Mouse (Mus musculus) midbrain, embryonic 15.5 days (tissue): ENCODE data around the gene Olfr649. TPM values are rescaled to one million over a fixed set of nuclear protein-coding genes. Genes with fewer than 3 reads are reported as not detected.
A peak's percentile ranks its signal among the peaks of the same experiment; 100 is the strongest.

Source experiments
- ATAC-seq: fragments of 200-750 bp; cut with Nextera tagmentation; replicated peaks from 2 replicates; pipeline ENCODE4 v1.8.0; 2017; ENCODE audit warnings: moderate TSS enrichment
- H3K27ac ChIP-seq: fragments of 300-500 bp; sonication (generic); 2 replicates; pipeline ENCODE4 v1.5.1; 2015; ENCODE audit warnings: mild to moderate bottlenecking, inconsistent platforms
- H3K27me3 ChIP-seq: fragments of 300-500 bp; sonication (generic); replicated peaks from 2 replicates; pipeline ENCODE4 v1.6.1; 2015; ENCODE audit warnings: inconsistent platforms
- H3K36me3 ChIP-seq: fragments of 300-500 bp; sonication (generic); replicated peaks from 2 replicates; pipeline ENCODE4 v1.6.1; 2015; ENCODE audit warnings: inconsistent platforms
- H3K4me1 ChIP-seq: fragments of 300-500 bp; sonication (generic); 2 replicates; pipeline ENCODE4 v1.6.1; 2015; ENCODE audit warnings: inconsistent platforms
- H3K4me2 ChIP-seq: fragments of 300-500 bp; sonication (generic); 2 replicates; pipeline ENCODE4 v1.6.1; 2015; ENCODE audit warnings: inconsistent platforms, mild to moderate bottlenecking, moderate library complexity
- H3K4me3 ChIP-seq: fragments of 300-500 bp; sonication (generic); 2 replicates; pipeline ENCODE4 v1.5.1; 2015; ENCODE audit warnings: mild to moderate bottlenecking, inconsistent platforms
- H3K9ac ChIP-seq: fragments of 300-500 bp; sonication (generic); 2 replicates; pipeline ENCODE4 v1.6.1; 2015; ENCODE audit warnings: mild to moderate bottlenecking, inconsistent platforms
- H3K9me3 ChIP-seq: fragments of 300-500 bp; sonication (generic); 2 replicates; pipeline ENCODE4 v1.6.1; 2016; ENCODE audit warnings: inconsistent platforms
- WGBS: fragments of 180-500 bp; shearing (Covaris S2); methylation state at CpG from one replicate; pipeline ENCODE4 v1.1.7; 2015; ENCODE audit warnings: mixed read lengths; 5-methylcytosine and 5-hydroxymethylcytosine counted together
- polyA plus RNA-seq: library from polyadenylated mRNA; unstranded; fragments of >200 nt; fragmentation: Nextera tagmentation; extraction: Ambion mirVana; gene quantifications from 2 replicates; pipeline ENCODE4 v1.2.1, GENCODE M21; 2015

The Olfr649 gene
- not detected in 2 replicates for polyA plus RNA-seq

DNA sequence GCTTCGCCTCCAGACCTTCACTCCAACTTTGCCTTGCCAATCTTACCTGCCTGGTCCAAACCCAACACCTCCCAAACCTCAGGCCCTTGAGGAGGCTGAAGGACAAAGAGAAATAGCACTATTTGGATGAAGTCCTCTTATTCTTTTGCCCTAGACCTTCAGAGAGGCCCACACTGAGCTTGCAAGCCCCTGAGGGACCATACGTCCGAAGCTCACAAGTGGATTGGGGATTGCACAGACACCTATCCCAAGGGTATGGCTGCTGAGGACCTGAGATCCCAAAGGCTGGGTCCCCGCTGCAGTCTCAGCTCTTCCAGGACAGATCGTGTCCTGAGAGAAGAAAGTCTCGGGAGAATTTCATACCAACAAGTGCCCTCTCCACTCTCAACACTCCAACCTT, at the start of gene Olfr649:
Gene Olfr649 (minus strand): TSS at position 101 of the 400 bp plus-strand sequence.
- no peak for ATAC-seq
- Histone ChIP-seq H3K27me3 (no peaks in the 10 kb centered on the region), H3K4me3 (no peak within 1 kb of the TSS), H3K4me1 (no peaks in the 10 kb centered on the region), H3K36me3 (no peaks in the 10 kb centered on the region), H3K9me3 (no peaks in the 10 kb centered on the region), H3K9ac (no peak within 1 kb of the TSS), H3K27ac (no peak within 1 kb of the TSS), H3K4me2 (no peak within 1 kb of the TSS)
- 85% methylated on average over 6 of the region's 6 CpGs for WGBS

DNA sequence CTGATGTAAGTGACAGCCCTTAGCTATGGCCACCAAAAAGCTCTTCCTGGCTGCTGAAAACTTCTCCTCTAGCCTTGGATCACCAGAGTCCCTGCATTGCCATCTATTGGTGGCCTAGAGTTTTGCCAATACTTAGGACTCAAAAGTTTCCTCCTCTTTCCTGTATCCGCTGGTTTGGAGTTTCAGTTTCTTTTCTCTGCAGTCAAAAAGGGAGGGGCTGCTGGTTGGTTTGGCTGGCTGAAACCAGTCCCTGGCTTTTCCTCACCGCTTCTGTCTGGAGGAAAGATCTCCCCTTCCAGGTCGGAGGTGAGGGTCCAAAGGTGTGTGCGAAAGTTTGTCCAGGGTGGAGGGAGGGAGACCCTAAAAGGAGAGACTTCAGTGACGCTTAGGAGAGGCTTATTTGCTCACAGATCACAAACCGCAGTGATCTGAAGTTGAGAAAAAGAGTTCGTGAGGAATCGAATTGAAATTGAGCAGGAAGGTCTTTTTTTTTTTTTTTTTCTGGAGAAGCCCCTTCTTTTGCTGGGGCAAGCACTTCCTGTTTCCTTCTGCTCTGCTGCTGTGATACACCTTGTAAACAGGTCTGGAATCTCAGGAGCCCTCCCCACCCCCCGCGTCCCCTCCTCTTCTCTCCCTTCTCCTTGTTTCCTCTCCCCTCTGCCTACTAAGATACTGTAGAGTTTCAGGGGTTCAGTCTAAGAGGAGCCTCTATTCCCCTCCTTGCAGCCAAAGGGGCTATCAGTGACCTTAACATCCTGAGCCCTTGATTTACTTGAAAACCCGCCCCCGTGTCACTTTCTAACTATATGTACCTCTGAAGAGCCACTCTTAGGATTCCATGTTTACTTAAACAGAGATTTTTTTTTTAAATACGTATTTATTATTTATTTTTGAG, 48.7 kb upstream of the Olfr649 start, which contains the start of gene Trim34a:
Gene Trim34a (plus strand): TSS at position 171 of the 895 bp plus-strand sequence.
- 11% methylated on average over 13 of the region's 13 CpGs for WGBS

DNA sequence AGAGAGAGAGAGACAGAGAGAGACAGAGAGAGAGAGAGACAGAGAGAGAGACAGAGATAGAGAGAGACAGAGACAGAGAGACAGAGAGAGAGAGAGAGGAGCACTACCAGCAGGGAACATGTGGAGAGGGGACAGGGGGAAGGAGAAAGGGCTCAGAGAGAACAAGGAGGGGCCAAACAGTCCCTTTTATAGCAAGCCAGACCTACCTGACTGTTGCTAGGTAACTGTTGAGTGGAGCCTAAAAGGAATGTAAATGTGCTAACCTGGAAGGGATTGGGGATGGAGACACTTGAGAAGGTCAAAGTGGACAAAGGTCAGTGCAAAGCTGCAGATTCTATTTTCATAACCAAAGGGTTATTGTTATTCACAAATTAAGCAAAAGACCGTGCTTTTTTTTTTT, 47.8 kb upstream of the Olfr649 start:
- H3K36me3 ChIP-seq, result no peaks in the 10 kb centered on the region
- H3K27me3 ChIP-seq, result no peaks in the 10 kb centered on the region
- no peak overlapping the region for H3K9ac ChIP-seq
- no peaks in the 10 kb centered on the region for H3K9me3 ChIP-seq
- H3K4me2 ChIP-seq, result no peak overlapping the region
- no peak overlapping the region for H3K27ac ChIP-seq
- 57% methylated on average over 1 of the region's 1 CpGs for WGBS
- ATAC-seq, result no peak
- no peak overlapping the region for H3K4me3 ChIP-seq
- H3K4me1 ChIP-seq, result no peaks in the 10 kb centered on the region

More for the DNA sequence above, 48.7 kb upstream of the Olfr649 start, which contains the start of gene Trim34a:
- Histone ChIP-seq H3K4me1 (no peaks in the 10 kb centered on the region), H3K4me3 (peak within 1 kb of the TSS; percentile 27), H3K9ac (no peak within 1 kb of the TSS; the same call in 1 of the 2 replicates), H3K9me3 (no peaks in the 10 kb centered on the region), H3K36me3 (no peaks in the 10 kb centered on the region), H3K4me2 (peak within 1 kb of the TSS; percentile 33), H3K27me3 (no peaks in the 10 kb centered on the region), H3K27ac (no peak within 1 kb of the TSS)
- ATAC-seq, result peak; percentile 56

- H3K4me2 ChIP-seq, result no peak overlapping the region
- no peak for ATAC-seq
- H3K27me3 ChIP-seq, result no peaks in the 10 kb centered on the region
- no peak overlapping the region for H3K4me3 ChIP-seq
- no peaks in the 10 kb centered on the region for H3K36me3 ChIP-seq
- no peak overlapping the region for H3K27ac ChIP-seq
- no peak overlapping the region for H3K9ac ChIP-seq
- H3K9me3 ChIP-seq, result no peaks in the 10 kb centered on the region
- no peaks in the 10 kb centered on the region for H3K4me1 ChIP-seq
Observed at GRCm38 (mm10) chr7:104240857-104241256, 45.1 kb upstream of the Olfr649 start.

DNA sequence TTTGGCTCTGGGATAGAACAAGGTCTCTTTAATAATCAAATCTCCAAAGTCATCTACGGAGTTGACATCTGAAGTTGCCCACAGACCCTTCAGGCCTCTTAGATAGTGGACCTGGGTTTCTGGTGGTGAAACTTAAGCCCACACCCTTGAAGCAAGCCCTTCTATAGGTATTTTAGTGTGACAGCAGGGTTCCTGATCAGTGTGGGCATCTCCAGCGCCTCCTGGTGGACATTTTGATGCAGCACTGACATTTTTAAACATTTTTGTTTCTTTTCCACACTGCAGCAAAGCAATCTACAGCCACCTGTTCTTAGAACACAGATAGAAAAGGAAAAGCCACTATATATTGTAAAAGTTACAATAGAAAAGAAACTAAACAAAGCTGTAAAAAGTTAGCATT, 35.4 kb upstream of the Olfr649 start:
- Histone ChIP-seq H3K9me3 (no peaks in the 10 kb centered on the region), H3K4me3 (no peak overlapping the region), H3K4me1 (no peaks in the 10 kb centered on the region), H3K27me3 (no peaks in the 10 kb centered on the region), H3K36me3 (no peaks in the 10 kb centered on the region), H3K27ac (no peak overlapping the region), H3K4me2 (no peak overlapping the region), H3K9ac (no peak overlapping the region)
- 41% methylated on average over 2 of the region's 2 CpGs for WGBS
- ATAC-seq, result no peak

DNA sequence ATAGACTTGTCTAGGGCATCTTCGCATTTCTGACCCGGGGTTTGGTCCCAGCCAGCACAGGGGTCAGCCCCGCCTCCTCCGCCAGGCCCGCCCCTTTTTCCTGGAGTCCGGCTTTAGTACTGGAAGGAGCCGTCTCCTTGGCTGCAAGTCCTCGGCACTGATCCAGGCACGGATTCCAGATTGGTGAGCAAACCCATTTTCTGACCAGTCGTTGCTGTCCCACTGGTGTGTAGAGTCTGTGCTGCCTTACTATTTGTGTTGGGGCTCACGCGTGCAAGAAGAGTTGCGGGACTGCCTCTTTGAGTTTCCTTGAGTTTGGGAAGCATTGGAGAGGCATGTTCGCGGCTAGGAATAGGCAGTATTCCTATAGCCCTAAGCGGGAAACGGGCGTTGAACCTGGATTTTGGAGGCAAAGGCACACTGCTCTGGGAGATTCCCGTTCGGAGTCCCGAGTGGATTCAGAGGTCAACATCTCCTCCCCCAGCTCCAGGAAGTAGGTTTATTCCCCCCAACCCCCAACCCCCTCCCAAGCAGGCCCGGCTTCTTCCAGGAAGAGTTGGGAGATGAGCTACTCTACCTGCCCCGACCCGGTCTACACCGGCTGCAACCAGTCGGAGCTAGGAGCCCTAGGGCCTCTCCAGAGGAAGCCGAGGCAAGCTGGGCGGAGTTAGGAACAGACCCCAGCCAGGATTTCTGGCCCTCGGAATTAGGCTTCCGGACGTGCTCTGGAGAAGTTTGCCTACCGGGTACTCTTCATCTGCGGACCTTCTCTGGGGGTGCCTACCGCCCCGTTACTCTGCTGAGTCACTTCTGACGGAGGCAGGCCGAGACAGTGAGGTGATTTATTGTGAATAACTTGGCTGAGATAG, 23.1 kb upstream of the Olfr649 start, which contains the start of gene Trim6:
Gene Trim6 (plus strand): TSS at position 93 of the 869 bp plus-strand sequence.
- Histone ChIP-seq H3K36me3 (no peaks in the 10 kb centered on the region), H3K27ac (no peak within 1 kb of the TSS), H3K9me3 (no peaks in the 10 kb centered on the region), H3K4me3 (peak within 1 kb of the TSS; percentile 14), H3K27me3 (0 out of 2 replicates have a peak, but pooled peaks cover 3% of the 10 kb centered on the region), H3K4me1 (peaks cover 8% of the 10 kb centered on the region; the same call in 1 of the 2 replicates), H3K9ac (no peak within 1 kb of the TSS), H3K4me2 (peak within 1 kb of the TSS; percentile 46)
- peak; percentile 74 for ATAC-seq
- WGBS, result 3% methylated on average over 37 of the region's 37 CpGs

GRCm38 (mm10) chr7:104217881-104218280, 22.1 kb upstream of the Olfr649 start:
- Histone ChIP-seq H3K9me3 (no peaks in the 10 kb centered on the region), H3K27me3 (0 out of 2 replicates have a peak, but pooled peaks cover 3% of the 10 kb centered on the region), H3K9ac (no peak overlapping the region), H3K4me3 (no peak overlapping the region), H3K4me2 (no peak overlapping the region), H3K27ac (no peak overlapping the region), H3K4me1 (peaks cover 8% of the 10 kb centered on the region; the same call in 1 of the 2 replicates), H3K36me3 (no peaks in the 10 kb centered on the region)
- no peak for ATAC-seq
- WGBS, result 86% methylated on average over 2 of the region's 2 CpGs

DNA sequence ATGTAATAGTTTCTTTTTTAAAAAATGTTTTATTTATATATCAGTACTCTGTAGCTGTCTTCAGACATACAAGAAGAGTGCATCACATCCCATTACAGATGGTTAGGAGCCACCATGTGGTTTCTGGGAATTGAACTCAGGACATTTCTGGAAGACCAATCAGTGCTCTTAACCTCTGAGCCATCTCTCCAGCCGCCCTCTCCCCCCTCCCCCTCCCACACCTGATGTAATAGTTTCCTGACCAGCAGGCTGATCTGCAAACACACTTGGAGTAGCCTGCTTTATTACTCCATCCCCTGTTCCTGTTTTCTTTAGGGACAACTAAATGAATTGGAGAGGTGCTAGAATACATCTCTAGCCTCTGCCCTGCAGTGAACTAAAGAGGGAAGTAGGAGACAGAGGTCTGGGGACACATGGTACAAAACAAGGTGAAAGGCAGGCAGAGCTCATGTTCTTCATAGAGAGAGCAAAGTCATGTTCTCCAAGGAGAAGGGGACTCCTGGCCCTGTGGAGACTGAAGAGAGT, 20.3 kb upstream of the Olfr649 start:
- Histone ChIP-seq H3K4me1 (peaks cover 8% of the 10 kb centered on the region; the same call in 1 of the 2 replicates), H3K9ac (no peak overlapping the region), H3K4me2 (no peak overlapping the region), H3K4me3 (no peak overlapping the region), H3K27me3 (0 out of 2 replicates have a peak, but pooled peaks cover 3% of the 10 kb centered on the region), H3K27ac (no peak overlapping the region), H3K36me3 (no peaks in the 10 kb centered on the region), H3K9me3 (no peaks in the 10 kb centered on the region)
- 58% methylated on average over 1 of the region's 1 CpGs for WGBS
- ATAC-seq, result no peak

DNA sequence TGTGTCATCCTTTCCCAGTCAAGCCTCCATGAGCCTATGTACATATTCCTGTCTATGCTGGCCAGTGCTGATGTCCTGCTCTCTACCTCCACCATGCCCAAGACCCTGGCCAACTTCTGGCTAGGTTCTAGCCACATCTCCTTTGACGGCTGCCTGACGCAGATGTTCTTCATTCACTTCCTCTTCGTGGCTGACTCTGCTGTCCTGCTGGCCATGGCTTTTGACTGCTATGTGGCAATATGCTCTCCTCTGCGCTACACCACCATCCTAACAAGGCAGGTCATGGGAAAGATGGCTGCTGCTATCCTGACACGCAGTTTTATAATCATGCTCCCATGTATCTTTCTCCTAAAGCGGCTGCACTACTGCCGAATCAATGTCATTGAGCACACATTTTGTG, 10.4 kb upstream of the Olfr649 start:
- Histone ChIP-seq H3K4me2 (no peak overlapping the region), H3K9me3 (no peaks in the 10 kb centered on the region), H3K9ac (no peak overlapping the region), H3K4me1 (no peaks in the 10 kb centered on the region), H3K27ac (no peak overlapping the region), H3K4me3 (no peak overlapping the region), H3K27me3 (no peaks in the 10 kb centered on the region), H3K36me3 (no peaks in the 10 kb centered on the region)
- ATAC-seq, result no peak
- 92% methylated on average over 7 of the region's 7 CpGs for WGBS

DNA sequence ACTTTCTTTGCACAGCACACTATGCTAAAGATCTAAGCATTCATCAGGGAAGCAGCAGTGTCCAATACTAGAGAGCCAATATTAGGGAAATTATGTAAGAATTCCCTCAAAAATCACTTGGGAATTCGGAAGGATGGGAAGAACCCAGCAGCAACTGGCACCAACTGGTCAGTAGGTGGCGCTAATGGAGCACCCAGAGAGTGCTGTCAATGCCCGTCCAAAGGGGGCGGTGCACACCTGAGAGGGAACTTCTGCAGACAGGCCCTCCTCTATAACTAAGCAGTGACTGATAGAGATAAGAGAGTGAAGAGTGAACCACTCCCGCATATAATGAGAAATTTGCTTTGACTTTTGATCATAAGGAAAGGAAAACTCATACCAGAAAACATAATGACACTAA, 4.0 kb upstream of the Olfr649 start:
- WGBS, result 8% methylated on average over 5 of the region's 5 CpGs
- no peak overlapping the region for H3K4me3 ChIP-seq
- H3K36me3 ChIP-seq, result no peaks in the 10 kb centered on the region
- no peak for ATAC-seq
- no peak overlapping the region for H3K27ac ChIP-seq
- H3K27me3 ChIP-seq, result no peaks in the 10 kb centered on the region
- H3K4me1 ChIP-seq, result no peaks in the 10 kb centered on the region
- H3K9ac ChIP-seq, result no peak overlapping the region
- H3K9me3 ChIP-seq, result no peaks in the 10 kb centered on the region
- no peak overlapping the region for H3K4me2 ChIP-seq

DNA sequence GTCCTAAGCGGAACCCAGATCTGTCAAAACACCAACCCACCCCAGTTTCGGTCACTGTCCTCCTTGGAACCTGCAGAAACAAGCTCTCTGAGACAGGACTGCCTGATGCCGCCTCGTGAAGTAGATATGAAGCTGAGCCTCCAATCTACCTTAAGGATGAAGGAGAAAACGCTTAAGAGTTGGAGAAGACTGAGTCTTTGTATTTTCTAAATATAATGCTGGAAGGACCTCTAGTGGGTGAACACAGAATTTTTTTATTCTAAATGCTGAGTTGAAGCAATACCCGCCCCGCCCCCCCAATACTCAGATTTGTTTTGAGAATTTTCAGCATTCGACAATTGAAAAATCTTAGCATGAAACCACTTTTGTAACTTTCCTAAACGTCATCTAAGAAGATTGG, 4.5 kb downstream of the Olfr649 start:
- ATAC-seq, result no peak
- WGBS, result 68% methylated on average over 9 of the region's 9 CpGs
- H3K27me3 ChIP-seq, result no peaks in the 10 kb centered on the region
- H3K4me1 ChIP-seq, result no peaks in the 10 kb centered on the region
- H3K9me3 ChIP-seq, result no peaks in the 10 kb centered on the region
- H3K4me3 ChIP-seq, result no peak overlapping the region
- no peaks in the 10 kb centered on the region for H3K36me3 ChIP-seq
- no peak overlapping the region for H3K27ac ChIP-seq
- no peak overlapping the region for H3K4me2 ChIP-seq
- H3K9ac ChIP-seq, result no peak overlapping the region

- H3K36me3 ChIP-seq, result no peaks in the 10 kb centered on the region
- no peaks in the 10 kb centered on the region for H3K27me3 ChIP-seq
- H3K4me1 ChIP-seq, result no peaks in the 10 kb centered on the region
- WGBS, result 94% methylated on average over 2 of the region's 2 CpGs
- H3K9me3 ChIP-seq, result no peaks in the 10 kb centered on the region
- no peak within 1 kb of the TSS for H3K4me2 ChIP-seq
- ATAC-seq, result no peak
- H3K4me3 ChIP-seq, result no peak within 1 kb of the TSS
- no peak within 1 kb of the TSS for H3K9ac ChIP-seq
- no peak within 1 kb of the TSS for H3K27ac ChIP-seq
Observed at GRCm38 (mm10) chr7:104183292-104183691, 12.5 kb downstream of the Olfr649 start, which contains the start of gene Olfr648. Gene Olfr648, minus strand, starts transcription at chr7:104183392.
